14 mouse cellular contexts compared by ENCODE assay signal in genomic region chr2:84295068-84295467, GRCm38 (mm10).
DNase-seq lines count a peak whose midpoint lies in the region; ATAC-seq and TF ChIP-seq lines count a peak whose summit lies in the region.
"Had no signal": no experiment of that assay in that cellular context is flagged by ENCODE, and none has a peak within 500 bp of the region (broad histone marks: within the 10 kb centered on the region; RNA-seq: fewer than 3 reads in every experiment).

No protein-coding gene starts in this region.

- H3K4me2 ChIP-seq in kidney, embryonic 15.5 days: no peak overlapping the region
- H3K4me2 ChIP-seq in kidney, postnatal 0 days (ENCODE audit: low read length): no peak overlapping the region
- H3K4me2 ChIP-seq in hindbrain, postnatal 0 days (ENCODE audit: low read depth, low read length): no peak overlapping the region
- H3K4me2 ChIP-seq: midbrain, embryonic 15.5 days; neural tube, embryonic 15.5 days had no signal

- DNase-seq in kidney, adult 18-20 months: peak; percentile 34
- peak; percentile 73 for DNase-seq in heart, adult 8-10 months (ENCODE audit: low spot score)
- peak; percentile 55 for DNase-seq in kidney, postnatal 0 days (ENCODE audit: low spot score)
- DNase-seq in lung, postnatal 4 days: peak; percentile 30 to 39
- DNase-seq in left cerebral cortex, postnatal 36 days (ENCODE audit: low spot score in 2 of 2): no peak
- DNase-seq in cerebellum, postnatal 14 days: no peak
- DNase-seq in hindbrain, postnatal 0 days (ENCODE audit: low spot score): no peak
- DNase-seq: right cerebral cortex, postnatal 14 days; thymus, postnatal 36 days had no signal

- no peak overlapping the region for H3K27ac ChIP-seq in kidney, embryonic 15.5 days
- no peak overlapping the region for H3K27ac ChIP-seq in kidney, postnatal 0 days
- H3K27ac ChIP-seq in hindbrain, postnatal 0 days: no peak overlapping the region
- H3K27ac ChIP-seq: midbrain, embryonic 15.5 days had no signal

- no peak for TF ChIP-seq CTCF in kidney, postnatal 0 days (IDR thresholded peaks at IDR 0.05; ENCODE audit: low read depth)
- no peak for TF ChIP-seq CTCF in hindbrain, postnatal 0 days (IDR thresholded peaks at IDR 0.05; ENCODE audit: low read depth)

- H3K4me3 ChIP-seq in kidney, embryonic 15.5 days (replicated peaks): no peak overlapping the region
- no peak overlapping the region for H3K4me3 ChIP-seq in kidney, postnatal 0 days (replicated peaks; ENCODE audit: low read depth, low read length)
- H3K4me3 ChIP-seq in hindbrain, postnatal 0 days (ENCODE audit: low read length): no peak overlapping the region
- H3K4me3 ChIP-seq: midbrain, embryonic 15.5 days; neural tube, embryonic 15.5 days had no signal

- no peaks in the 10 kb centered on the region for H3K9me3 ChIP-seq in kidney, embryonic 15.5 days (replicated peaks)
- H3K9me3 ChIP-seq in kidney, postnatal 0 days (replicated peaks; ENCODE audit: low read length): no peaks in the 10 kb centered on the region
- H3K9me3 ChIP-seq in hindbrain, postnatal 0 days (ENCODE audit: low read length): no peaks in the 10 kb centered on the region
- H3K9me3 ChIP-seq: midbrain, embryonic 15.5 days; neural tube, embryonic 15.5 days had no signal

- 0 out of 2 replicates have a peak, but pooled peaks cover 4% of the 10 kb centered on the region for H3K4me1 ChIP-seq in kidney, embryonic 15.5 days
- H3K4me1 ChIP-seq in kidney, postnatal 0 days (replicated peaks; ENCODE audit: insufficient read depth, low read length): no peaks in the 10 kb centered on the region
- H3K4me1 ChIP-seq in hindbrain, postnatal 0 days (ENCODE audit: insufficient read depth, low read length): no peaks in the 10 kb centered on the region
- H3K4me1 ChIP-seq: midbrain, embryonic 15.5 days had no signal

- no peak for ATAC-seq in kidney, embryonic 15.5 days (replicated peaks; ENCODE audit: low FRiP score)
- no peak for ATAC-seq in kidney, postnatal 0 days (replicated peaks; ENCODE audit: low FRiP score, low read depth)
- no peak for ATAC-seq in hindbrain, postnatal 0 days
- ATAC-seq: forebrain, embryonic 16.5 days; hindbrain, embryonic 16.5 days; midbrain, embryonic 15.5 days had no signal

- intact Hi-C loops in left cerebral cortex, postnatal 36 days (cut with DNase I): loop anchor here (10.0 kb wide), 1 partner anchor 130 kb away; the partner anchor contains the start of gene Calcrl

- H3K9ac ChIP-seq in kidney, embryonic 15.5 days: no peak overlapping the region
- H3K9ac ChIP-seq in kidney, postnatal 0 days (ENCODE audit: low read depth, low read length): no peak overlapping the region
- H3K9ac ChIP-seq in hindbrain, postnatal 0 days (replicated peaks; ENCODE audit: low read length): no peak overlapping the region
- H3K9ac ChIP-seq: midbrain, embryonic 15.5 days; neural tube, embryonic 15.5 days had no signal

- no peaks in the 10 kb centered on the region for H3K27me3 ChIP-seq in kidney, embryonic 15.5 days
- H3K27me3 ChIP-seq in kidney, postnatal 0 days (ENCODE audit: insufficient read depth, low read length): no peaks in the 10 kb centered on the region
- H3K27me3 ChIP-seq in hindbrain, postnatal 0 days (ENCODE audit: insufficient read depth, low read length): no peaks in the 10 kb centered on the region
- H3K27me3 ChIP-seq: midbrain, embryonic 15.5 days; neural tube, embryonic 15.5 days had no signal

- 76% methylated on average over 2 of the region's 2 CpGs for WGBS in kidney, embryonic 15.5 days
- 77% methylated on average over 2 of the region's 2 CpGs for WGBS in kidney, postnatal 0 days
- WGBS in hindbrain, postnatal 0 days: 81% methylated on average over 2 of the region's 2 CpGs

- no peaks in the 10 kb centered on the region for H3K36me3 ChIP-seq in kidney, embryonic 15.5 days
- no peaks in the 10 kb centered on the region for H3K36me3 ChIP-seq in kidney, postnatal 0 days (ENCODE audit: insufficient read depth, low read length)
- H3K36me3 ChIP-seq in hindbrain, postnatal 0 days (ENCODE audit: insufficient read depth, low read length): no peaks in the 10 kb centered on the region
- H3K36me3 ChIP-seq: midbrain, embryonic 15.5 days; neural tube, embryonic 15.5 days had no signal

Comparison
In these comparisons a context has a peak if more than half of its experiments do, and no peak if none do; other contexts are left out.
1. DNase-seq: peak in kidney, adult 18-20 months (single experiment), heart, adult 8-10 months (single experiment), kidney, postnatal 0 days (single experiment) and lung, postnatal 4 days (2 of 2); none in left cerebral cortex, postnatal 36 days (0 of 2), cerebellum, postnatal 14 days (0 of 2) and hindbrain, postnatal 0 days (single experiment).